Mouse (Mus musculus) embryo, embryonic 10.5 days (tissue): ENCODE measurements at regions not wholly inside any gene's neighbourhood (a gene's known extent, or its start where the extent isn't known, plus 50 kb on each side); places are given as distances from the start of the nearest gene placed in this dataset.
"Not testable (repeated sequence)": the region's sequence is repeated elsewhere in the genome, so short reads cannot be mapped to it uniquely, and the experiment has no call there.

ENCODE experiments used
- DNase-seq: peaks from one replicate; pipeline ENCODE4 v3.0.0-alpha.2; 2015; ENCODE audit warnings: low spot score

DNA sequence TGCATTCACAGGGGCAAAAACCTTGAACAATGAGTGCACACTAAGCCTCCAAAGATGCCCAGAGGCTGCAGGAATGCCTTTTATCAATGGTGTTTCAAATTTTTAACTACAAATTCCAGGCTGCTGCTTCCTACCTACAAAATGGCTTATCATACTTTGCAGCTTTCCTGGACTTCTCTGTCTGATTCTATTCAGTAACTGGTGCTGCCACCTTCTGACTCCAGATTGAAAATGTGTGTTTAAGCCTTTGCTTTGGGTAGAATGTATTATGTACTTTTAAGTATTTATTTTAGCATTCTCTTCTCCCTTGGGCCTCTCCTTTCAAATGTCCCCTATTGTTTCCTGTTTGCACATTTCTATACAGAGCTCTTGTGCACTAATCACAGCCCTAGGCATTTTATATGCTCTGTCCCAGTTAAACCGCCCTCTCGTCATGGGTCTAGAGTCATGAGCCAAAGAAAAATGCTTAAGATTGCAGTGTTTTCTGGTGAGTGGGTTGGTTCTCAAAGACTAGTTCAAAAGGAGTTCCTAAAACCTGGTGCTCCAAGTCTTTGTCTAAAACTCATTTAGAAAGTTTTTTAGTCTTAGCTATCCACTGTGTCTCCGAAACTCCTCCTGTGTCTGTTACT, 472.3 kb upstream of the Dpp10 start:
- DNase-seq, result peak; percentile 15

- DNase-seq, result no peak
These were observed 465.1 kb upstream of the Dpp10 start for GRCm38 (mm10) chr1:124510492-124510891.

DNA sequence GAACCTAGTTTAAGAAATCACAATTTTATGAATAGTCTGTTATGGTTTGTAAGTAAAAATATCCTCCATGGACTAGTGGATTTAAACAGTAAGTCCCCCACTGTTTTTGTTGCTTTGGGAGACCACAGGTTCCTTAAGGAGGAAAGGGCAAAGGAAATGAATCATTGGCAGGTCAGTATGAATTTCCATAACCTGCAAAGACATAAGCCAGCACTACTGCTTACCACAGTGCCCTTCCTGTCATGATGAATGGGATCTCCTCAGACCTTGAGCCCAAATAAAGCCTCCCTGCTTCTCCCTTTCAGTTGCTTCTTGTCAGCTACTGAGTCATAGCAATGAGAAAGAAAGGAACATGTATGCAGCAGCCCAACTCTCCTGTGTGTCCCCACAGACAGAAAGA, 443.1 kb upstream of the Dpp10 start:
- DNase-seq, result no peak

DNA sequence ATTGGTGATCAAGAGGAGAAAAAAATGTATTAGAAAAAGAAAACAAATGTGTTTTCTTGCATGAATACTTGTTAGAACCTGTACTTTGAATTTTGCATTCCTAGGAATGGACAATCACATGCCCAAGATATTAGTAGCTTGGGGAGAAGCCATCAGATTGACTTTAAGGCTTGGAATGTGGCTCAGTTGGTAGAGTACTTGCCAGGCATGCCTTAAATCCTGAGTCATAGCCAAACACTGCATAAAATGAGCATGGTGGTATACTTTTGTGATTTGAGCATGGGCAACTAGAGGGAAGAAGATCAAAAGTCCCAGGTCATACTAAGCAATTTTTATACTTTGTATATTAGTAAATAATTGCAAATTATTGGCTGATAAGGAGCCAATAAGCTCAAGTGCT, 442.6 kb upstream of the Dpp10 start:
- no peak for DNase-seq

- DNase-seq, result peak; percentile 60
These were observed 404.8 kb upstream of the Dpp10 start for GRCm38 (mm10) chr1:124450128-124450527.

DNA sequence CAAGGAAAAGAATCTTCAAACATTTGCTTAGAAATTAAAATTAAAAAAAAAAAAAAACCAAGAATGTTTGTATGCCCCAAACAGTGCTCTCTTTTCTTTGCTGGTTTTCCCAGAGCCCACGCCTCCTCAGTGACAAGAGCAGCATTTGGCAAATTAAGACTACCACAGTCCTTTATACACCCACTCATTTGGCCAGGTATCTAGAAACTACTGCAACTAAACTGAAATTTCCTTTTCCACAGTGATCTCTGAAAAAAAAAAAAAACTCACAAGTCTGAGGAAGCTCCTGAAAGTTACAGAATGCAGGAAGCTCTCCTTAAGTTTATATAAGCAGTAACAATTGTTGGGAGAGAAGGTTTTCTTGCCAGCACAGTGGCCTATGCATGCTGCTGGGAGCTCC, 394.2 kb upstream of the Dpp10 start:
- no peak for DNase-seq

DNA sequence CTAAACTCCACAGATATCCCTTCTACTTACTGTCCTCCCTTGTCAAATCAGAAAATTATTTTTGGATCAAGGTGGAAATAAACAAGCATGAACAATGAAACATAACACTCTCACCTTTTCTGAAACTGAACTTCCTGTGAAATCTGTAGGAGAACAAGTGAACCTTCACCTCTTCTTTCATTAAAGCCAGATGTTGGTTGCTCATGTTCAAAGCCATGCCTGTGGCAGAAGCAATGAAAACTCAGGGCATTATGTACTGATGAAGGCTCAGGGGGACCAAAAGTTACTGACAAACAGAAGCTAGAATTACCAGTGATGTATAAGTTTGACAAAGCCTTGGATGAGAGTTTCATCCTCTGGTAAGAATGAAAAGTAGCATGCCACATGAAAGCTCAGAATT, 390.5 kb upstream of the Dpp10 start:
- peak; percentile 39 for DNase-seq

DNA sequence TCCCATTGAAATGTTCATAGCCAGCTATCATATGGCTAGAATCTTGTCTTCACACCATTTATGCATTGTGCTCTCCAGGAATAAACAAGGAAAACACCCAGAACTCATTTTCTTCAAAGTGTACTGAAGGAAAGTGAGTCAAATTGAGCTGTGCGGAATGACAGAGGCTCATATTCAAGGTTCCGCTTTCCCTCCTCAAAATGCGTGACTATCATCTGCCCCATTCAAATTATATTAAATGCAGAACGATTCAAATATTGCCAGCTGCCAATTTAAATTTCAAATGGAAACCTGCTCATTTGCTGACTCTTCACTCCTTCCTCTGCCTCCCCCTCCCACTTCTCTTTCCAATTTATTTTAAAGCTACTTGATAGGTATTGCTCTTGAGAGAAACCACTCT, 384.2 kb upstream of the Dpp10 start:
- no peak for DNase-seq

GRCm38 (mm10) chr1:124416762-124417161, 371.4 kb upstream of the Dpp10 start:
- DNase-seq, result no peak

DNA sequence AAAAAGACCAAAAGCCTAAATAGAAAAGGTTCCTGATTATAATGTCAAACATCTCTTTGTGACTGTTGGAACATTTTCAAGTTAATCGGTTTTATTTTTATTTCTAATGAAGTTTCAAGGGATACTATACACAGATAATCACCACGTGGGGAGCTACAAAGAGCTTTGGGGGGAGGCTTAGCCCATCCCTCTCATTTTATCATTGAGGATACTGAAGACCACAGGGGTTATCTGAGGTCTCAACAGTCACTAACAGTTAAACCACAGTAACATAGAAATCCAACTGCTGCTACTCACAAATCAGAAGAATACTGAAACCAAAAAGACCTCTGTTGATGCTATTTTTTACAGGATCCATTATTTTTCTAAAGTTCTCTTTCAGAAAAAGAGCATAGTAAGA, 364.9 kb upstream of the Dpp10 start:
- DNase-seq, result no peak

GRCm38 (mm10) chr1:124409781-124410180, 364.4 kb upstream of the Dpp10 start:
- no peak for DNase-seq

DNA sequence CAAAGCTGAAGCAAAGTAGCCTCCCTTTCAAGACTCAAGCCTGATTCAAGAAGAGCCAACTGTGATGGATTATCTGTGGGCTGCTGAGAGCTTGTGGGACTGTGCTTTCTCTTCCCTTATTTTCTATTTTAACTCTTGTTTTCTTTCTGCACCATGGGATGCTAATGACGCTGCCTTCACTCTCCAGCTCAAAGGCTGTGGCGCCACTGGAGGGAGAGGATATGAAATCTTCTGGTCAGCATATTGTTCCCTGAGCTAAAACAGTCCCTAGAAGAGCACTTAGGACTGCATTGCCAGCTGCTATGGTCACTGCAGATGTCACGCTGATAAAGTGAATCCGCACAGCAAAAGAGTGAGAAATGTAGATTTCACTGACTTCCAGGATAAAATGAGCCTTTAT, 324.2 kb upstream of the Dpp10 start:
- peak; percentile 5 for DNase-seq

GRCm38 (mm10) chr1:124348491-124348890, 303.1 kb upstream of the Dpp10 start:
- not testable (repeated sequence) for DNase-seq

DNA sequence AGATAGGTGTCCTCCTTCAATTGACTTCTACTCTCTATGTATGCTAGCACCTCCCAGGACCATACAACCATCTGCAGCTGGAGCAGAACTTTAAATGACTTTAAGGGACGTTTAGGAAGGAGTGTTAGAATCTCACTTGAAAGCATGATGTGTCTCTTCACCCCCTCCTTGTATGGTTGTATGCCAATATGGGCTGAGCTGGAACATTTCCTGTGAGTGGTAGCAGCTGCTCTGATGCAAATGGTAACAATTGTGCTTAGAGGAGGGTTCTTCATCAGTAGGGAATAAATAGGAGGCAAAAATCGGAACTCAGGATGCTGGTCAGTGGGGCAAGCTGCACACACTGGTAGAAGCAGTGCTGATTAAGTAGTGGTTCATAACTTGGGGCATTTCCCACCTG, 294.1 kb upstream of the Dpp10 start:
- no peak for DNase-seq

DNA sequence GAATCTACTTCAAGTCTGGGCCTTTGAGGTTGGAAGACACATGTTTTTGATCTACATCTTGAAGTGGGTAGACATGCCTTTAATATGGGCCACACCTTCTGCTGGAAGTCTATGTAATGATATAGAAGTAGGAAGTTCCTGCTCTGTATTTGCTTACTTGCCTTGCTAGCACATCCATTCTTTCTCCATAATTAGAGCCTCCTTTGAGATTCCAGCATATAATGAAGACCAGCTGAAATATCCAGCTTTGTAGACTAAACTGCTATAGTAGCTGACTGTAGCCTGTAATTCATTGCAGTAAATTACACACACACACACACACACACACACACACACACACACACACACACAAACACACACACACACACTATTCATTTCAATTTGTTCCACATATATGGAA, 293.3 kb upstream of the Dpp10 start:
- no peak for DNase-seq

- peak; percentile 2 for DNase-seq
These were observed 286.9 kb upstream of the Dpp10 start for GRCm38 (mm10) chr1:124332294-124332693.
